Mouse (Mus musculus): Measurements from ENCODE around the gene Tarm1. TPM values are rescaled to one million over a fixed set of nuclear protein-coding genes. Genes with fewer than 3 reads are reported as not detected.

The Tarm1 gene
- not detected in 4 replicates for total RNA-seq (2023; ENCODE audit: inconsistent age)

DNA sequence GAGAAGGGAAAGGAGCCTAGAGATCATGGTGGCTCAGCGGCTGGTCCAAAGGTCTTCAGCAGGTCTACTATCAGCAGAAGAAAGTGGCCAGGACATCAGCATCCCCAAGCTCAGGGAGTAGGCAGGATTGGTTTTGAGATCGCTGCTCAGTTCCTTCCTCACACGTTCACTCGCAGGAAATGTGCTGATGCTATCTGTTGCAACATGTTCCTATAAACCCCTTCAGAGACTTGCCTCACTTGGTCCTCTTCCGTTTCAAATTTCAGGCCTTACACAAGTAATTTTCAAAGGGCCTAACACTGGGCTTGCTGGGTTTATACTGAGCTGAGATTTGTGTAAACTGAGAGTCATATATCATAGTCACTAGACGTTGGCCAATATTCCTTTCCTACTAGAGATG lies at the start of gene Tarm1:
TSS of gene Tarm1 (minus strand) at position 186 of the 400 bp plus-strand sequence.

Other genes starting within 250 kb of the Tarm1 start
- gene Myadm, start 213.5 kb downstream of the Tarm1 start, total RNA-seq (2023; ENCODE audit: inconsistent age), result 79.1 to 101 TPM (median 88.3 TPM) in 4 replicates
- 8.6 to 15.9 TPM (median 12.7 TPM) in 4 replicates for gene Prkcg, start 213.4 kb downstream of the Tarm1 start, total RNA-seq (2023; ENCODE audit: inconsistent age)
- not detected in 4 replicates for gene Cacng7, start 169.7 kb downstream of the Tarm1 start, total RNA-seq (2023; ENCODE audit: inconsistent age)
- gene Cacng8, start 111.9 kb downstream of the Tarm1 start, total RNA-seq (2023; ENCODE audit: inconsistent age), result not detected in 4 replicates
- gene Cacng6, start 78.4 kb downstream of the Tarm1 start, total RNA-seq (2023; ENCODE audit: inconsistent age), result not detected in 4 replicates
- not detected in 4 replicates for gene Oscar, start 113.5 kb upstream of the Tarm1 start, total RNA-seq (2023; ENCODE audit: inconsistent age)
- gene Ndufa3, start 114.7 kb upstream of the Tarm1 start, total RNA-seq (2023; ENCODE audit: inconsistent age), result 318 to 337 TPM (median 324 TPM) in 4 replicates
- gene Tfpt, start 127.3 kb upstream of the Tarm1 start, total RNA-seq (2023; ENCODE audit: inconsistent age), result 16.6 to 33.6 TPM (median 24.7 TPM) in 4 replicates
- 65.9 to 73.2 TPM (median 66.6 TPM) in 4 replicates for gene Prpf31, start 127.4 kb upstream of the Tarm1 start, total RNA-seq (2023; ENCODE audit: inconsistent age)
- 114 to 134 TPM (median 124 TPM) in 4 replicates for gene Cnot3, start 142.6 kb upstream of the Tarm1 start, total RNA-seq (2023; ENCODE audit: inconsistent age)
- 7.8 to 9.6 TPM (median 9.3 TPM) in 4 replicates for gene Leng1, start 163.2 kb upstream of the Tarm1 start, total RNA-seq (2023; ENCODE audit: inconsistent age)
- gene Tmc4, start 174.9 kb upstream of the Tarm1 start, total RNA-seq (2023; ENCODE audit: inconsistent age), result 6.5 to 11.9 TPM (median 9.4 TPM) in 4 replicates
- gene Tsen34, start 190.2 kb upstream of the Tarm1 start, total RNA-seq (2023; ENCODE audit: inconsistent age), result 27.6 to 31.2 TPM (median 30.4 TPM) in 4 replicates
- 56.5 to 58.7 TPM (median 57.9 TPM) in 4 replicates for gene Mboat7, start 190.9 kb upstream of the Tarm1 start, total RNA-seq (2023; ENCODE audit: inconsistent age)
- 2,078 to 2,320 TPM (median 2,119 TPM) in 4 replicates for gene Rps9, start 201.4 kb upstream of the Tarm1 start, total RNA-seq (2023; ENCODE audit: inconsistent age)
- gene Pirb, start 217.8 kb upstream of the Tarm1 start, total RNA-seq (2023; ENCODE audit: inconsistent age), result 34.2 to 36.4 TPM (median 35.1 TPM) in 4 replicates

All from B cell, adult (primary cell).